Mouse (Mus musculus): ENCODE measurements at regions not wholly inside any gene's neighbourhood (a gene's known extent, or its start where the extent isn't known, plus 50 kb on each side); places are given as distances from the start of the nearest gene placed in this dataset.
"Not testable (repeated sequence)": the region's sequence is repeated elsewhere in the genome, so short reads cannot be mapped to it uniquely, and the experiment has no call there.

GRCm38 (mm10) chr12:11518379-11518778, 62.5 kb downstream of the Rad51ap2 start:
- no peak for DNase-seq

DNA sequence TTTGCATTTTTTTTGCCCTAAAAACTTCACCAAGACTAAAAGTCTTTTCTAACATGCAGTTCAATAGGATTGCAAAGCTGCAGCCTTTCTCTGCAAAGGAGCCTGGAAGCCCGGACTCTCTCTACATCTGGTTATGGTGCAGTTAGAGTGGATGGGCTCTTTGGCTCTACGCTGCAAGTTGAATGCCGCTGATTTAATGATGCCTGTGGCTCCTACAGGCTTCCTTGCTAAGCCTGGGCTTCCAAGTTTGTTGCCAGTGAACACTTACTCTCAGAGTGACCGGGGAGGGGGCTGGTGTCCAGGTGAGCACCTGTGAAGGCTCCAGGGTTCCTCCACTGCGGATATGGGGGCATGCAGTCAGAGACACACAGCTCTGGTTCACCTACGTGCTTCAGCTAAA, 107.0 kb downstream of the Rad51ap2 start:
- DNase-seq, result no peak

DNA sequence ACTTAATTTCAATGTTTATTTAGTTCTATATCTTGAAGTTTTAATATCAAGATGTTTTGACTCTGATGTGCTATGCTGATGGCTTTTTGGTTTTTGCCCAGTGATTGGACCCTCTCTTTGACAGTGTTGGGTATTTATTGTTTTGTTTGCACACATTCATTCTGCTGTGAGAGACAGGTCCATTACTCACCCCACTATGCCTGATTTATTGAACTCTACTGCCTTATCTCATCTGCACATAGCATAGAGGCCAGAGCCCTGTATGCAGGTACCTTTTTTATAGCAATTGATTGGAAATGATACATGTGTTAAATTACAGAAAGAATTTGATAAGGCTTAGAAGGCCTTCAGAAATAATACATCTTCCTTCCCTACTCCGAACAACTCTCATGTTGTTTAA, 114.3 kb downstream of the Rad51ap2 start:
- DNase-seq, result no peak

GRCm38 (mm10) chr12:11603946-11604345, 148.1 kb downstream of the Rad51ap2 start:
- no peak for DNase-seq

DNA sequence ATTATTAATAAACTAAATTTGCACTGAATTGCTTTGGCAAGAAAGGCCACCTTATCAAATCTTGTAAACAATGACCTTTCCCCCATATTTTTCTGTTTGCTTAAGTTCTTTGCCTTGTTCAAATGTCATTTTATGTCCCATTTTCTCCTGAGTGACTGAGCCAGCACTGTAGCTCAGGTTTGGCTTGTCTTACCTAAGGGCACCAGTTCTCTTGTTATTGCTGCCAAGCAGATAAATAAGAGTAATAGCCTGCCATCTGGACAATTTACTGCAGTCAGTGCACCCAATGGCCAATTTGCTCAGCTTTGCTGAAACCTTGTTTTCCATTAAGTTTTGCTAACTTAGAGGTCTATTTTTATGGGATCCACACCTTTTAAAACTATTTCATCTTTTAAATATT, 152.9 kb downstream of the Rad51ap2 start:
- DNase-seq, result peak; percentile 41

- no peak for DNase-seq
Measured at GRCm38 (mm10) chr12:11611656-11612055, 155.8 kb downstream of the Rad51ap2 start.

DNA sequence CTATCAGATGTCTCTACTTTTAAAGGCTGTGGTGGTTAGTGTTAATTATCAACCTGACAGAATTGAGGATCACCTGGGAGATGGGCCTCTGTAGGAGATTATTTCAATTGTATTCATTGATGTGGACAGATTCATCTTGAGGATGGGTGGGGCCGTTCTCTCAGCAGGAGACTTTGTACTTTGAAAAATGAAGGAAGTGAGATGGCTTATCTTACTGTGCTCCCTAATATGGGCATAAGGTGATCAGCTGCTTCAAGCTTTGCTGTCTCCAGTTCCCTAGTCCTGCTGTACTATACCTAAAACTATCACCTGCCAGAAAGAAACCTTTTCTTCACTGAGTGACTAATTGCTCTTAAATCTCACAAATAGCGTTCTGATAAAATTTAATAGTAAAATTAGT, 159.4 kb downstream of the Rad51ap2 start:
- DNase-seq, result no peak

- DNase-seq, result no peak
Measured at GRCm38 (mm10) chr12:11623561-11623960, 167.7 kb downstream of the Rad51ap2 start.

- no peak for DNase-seq
Measured at GRCm38 (mm10) chr12:11630178-11630577, 174.3 kb downstream of the Rad51ap2 start.

DNA sequence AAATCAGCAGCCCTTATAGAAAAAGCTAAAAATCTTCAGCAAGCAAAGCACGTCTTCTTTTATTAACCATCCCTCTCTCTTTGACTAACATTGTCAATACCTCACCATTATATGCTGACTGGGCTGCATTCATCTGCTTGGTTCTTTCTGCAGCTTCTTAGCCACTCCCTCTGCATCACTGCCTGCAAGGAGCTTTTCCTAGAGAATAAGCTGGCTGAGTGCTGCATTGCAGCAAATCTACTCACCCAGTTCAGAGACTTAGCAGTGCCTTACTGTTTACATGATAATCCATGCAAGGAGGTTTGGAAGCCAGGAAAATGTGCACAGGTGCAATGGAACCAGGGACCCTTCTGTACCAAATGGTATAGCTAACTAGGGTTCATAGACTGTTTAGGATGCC, 175.9 kb downstream of the Rad51ap2 start:
- no peak for DNase-seq

DNA sequence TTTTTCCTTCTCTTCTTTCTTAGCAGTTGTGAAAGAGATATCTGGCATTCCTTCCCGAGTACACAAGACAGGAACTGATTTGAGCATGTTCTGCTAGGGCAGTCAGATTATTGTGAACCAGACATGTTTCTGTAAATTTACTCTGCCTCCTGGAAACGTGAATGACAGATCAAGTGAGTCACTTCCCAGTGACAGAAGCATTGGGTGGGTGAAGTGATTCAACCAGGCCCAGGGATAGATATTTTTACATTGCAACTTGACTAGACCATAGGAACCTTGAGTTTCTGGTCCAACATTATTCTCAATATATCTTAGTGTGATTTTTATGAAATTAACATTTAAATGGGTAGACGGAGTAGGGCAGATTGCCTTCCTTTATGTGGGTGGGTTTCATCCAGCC, 217.4 kb downstream of the Rad51ap2 start:
- DNase-seq, result no peak

DNA sequence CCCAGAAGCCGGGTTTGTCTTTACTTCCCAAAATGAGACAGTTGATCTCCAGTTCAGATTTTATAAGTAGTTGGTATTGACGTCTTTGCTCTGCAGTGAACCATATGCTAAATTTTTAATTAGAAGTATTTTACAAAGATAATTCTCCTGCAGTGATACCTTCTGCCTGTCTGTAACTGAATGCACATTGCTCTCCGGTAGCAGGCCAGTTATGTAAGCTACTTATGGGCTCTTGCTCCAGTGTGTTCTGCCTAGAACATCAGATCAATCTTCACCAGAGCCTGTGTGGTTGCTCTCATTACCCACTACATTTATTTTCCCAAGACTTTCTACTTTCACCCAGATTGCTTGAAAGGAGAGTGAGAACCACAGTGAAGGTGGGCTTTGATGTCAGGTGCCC, 238.9 kb downstream of the Rad51ap2 start:
- no peak for DNase-seq

DNA sequence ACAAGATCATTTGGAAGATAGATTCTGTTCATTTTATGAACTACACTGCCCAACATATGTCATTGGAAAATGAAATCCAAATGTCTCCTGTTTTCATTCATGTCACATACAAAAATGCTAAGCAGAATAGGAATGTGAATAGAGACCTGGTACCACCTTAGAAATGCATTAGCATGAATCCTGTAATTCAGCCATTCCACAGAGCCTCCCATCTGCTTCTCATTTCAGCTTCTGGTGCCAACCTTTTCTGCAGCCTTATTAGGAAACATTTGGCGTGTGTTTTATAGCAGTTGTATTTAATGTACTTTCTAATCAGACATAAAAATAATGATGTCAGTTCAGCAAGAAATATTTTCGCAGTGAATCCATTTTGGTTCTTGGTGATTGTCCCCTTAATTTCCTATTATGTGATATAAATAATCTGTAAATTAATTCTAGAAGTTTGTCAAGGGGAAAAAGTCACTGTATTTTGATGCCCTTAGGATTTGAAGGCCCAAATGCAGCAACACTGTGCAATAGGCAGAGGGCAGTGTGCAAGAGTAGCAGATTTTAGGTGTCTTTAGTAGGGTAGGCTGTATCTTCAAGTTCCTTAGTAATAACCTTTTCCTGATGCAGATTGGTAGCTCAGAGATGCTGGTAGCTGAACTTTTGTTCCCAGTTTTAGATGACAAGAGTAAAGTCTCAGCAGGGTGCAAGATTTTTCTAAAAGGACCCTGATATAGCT, 253.2 kb downstream of the Rad51ap2 start:
- DNase-seq, result no peak

- no peak for DNase-seq
Measured at GRCm38 (mm10) chr12:11717633-11718032, 261.8 kb downstream of the Rad51ap2 start.

DNA sequence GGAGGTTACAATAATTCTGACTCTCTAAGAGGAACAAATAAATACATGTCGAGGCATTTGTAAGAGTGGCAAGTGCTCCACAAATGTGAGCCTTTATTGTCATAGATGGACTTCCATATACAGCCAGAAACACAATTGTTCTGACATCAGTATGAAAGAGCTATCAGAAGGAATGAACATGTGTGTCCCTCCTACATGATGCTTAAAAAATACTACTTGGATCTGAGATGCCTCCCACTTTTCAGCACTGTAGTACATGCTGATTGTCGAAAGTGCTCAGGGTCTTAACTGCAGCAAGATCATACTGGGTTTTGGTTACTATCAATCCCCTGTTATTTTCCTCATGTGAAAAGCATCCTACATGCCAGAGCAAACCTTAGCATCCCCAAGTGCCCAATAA, 295.6 kb downstream of the Rad51ap2 start:
- DNase-seq, result no peak

DNA sequence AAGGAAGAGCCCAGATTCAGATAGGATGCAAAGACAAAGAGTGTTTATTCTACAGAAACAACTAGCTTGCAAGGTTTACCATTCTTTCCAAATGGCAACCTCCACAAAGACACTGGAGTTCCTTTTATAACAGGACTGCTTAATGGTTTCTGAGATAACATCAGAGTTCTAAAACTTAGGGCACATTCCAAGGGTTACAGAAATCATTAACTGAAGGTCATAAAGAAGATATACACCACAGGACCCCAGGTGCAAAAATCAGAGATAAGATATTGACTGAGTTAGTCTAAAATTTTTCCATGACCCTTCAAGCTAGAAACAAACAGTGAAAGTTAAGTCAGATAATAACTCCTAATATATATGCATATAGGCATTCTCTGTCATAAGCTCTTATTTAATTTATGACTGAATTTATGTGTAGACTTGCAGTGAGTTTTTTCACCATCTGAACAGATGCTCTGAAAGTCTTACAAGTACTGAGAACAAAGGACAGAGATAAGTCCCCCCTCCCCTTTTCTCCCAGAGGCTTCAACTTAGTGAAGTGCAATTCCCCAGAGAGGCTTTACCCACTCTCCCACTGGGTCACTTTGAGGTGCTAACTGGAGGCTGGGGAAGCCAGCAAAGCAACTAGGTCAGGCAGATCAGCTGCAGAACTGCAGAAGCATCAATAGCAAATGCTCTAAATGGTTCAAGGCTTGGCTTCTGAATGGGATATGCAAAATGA, 298.5 kb downstream of the Rad51ap2 start:
- no peak for DNase-seq

GRCm38 (mm10) chr12:11802326-11802725, 346.4 kb downstream of the Rad51ap2 start:
- no peak for DNase-seq

DNA sequence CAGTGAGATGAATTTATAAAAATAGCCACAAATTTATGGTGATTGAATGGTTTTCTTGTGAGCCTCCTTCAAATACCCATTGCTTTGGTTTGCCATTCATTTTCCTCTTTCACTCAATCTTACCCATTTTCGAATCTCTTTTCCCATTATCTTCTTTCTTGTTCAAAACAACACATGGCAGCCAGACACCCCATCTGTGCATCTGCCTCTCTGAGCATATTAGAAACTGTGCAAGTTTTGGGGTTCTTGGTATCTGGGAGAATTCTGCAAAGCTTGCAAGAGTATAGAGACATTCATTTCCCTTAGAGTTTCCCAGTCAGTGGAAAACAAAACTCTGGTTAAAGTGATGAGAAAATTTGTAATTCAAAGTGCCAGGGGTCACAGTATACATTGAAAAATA, 347.3 kb downstream of the Rad51ap2 start:
- DNase-seq, result no peak

DNA sequence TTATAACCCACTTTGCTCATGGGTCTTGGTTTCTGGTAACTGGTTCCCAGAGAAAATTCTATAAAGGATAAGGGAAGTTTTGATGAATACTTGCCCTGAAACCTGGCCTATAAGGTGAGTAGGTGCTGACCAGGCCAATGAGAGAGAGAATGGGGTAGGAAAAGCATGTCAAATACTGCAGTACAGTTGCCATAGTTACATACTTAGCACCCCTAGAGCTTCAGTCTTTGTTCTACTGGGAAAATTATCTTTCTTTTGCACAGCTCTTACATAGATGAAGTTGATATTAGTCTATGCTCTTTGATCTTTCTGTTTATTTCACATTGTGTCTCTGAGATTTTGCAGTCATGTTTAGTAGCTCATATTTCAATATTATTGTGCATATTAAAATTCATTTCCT, 373.8 kb downstream of the Rad51ap2 start:
- DNase-seq, result no peak

DNA sequence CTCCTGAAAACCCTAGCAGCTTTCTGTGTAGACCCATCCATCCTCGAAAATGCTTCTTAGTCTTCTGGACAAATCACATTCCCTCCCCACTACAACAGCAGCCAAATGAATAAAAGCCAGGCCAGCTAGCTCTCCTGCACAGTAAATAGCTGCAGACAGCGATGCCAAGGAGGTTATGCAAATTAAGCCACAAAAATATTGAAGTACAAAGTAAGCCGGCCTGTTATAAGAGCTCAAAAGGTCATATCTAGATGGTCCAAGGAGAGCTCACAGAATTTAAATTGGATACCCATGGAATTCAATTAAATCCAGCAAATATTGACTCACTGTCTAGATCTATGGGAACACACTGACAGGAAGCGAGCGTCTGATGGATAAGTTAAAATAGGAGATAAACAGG, 375.4 kb downstream of the Rad51ap2 start:
- DNase-seq, result no peak

DNA sequence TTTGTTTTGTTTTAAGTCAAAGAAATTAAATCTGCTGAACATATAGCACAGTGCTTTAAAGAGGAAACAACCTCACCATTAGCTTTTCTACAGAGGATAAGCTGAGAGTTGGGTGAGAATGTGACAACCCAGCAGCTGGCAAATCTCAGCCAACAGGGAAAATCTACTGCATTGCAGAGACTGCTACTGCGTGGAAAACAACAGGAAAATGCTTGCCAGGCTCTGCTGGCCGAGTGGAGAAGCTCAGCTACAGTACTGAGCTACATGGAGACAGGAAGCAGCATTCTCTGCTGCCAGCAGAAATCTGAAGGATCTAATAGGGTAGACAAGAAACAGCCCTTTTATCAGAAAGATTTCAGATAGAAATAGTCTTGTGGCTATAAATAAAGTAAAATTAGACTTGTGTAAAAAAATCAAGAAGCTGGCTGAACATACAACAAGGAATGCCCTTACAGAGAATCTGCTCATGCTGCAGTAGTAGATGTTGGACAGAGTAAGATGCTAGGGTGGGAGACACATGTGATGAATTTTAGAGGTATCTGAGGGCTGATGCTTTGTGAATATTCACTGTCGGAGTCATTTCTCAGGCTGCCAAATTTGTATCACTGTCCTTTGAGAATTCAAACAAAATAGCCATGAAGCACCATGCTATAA, 382.1 kb downstream of the Rad51ap2 start:
- no peak for DNase-seq

DNA sequence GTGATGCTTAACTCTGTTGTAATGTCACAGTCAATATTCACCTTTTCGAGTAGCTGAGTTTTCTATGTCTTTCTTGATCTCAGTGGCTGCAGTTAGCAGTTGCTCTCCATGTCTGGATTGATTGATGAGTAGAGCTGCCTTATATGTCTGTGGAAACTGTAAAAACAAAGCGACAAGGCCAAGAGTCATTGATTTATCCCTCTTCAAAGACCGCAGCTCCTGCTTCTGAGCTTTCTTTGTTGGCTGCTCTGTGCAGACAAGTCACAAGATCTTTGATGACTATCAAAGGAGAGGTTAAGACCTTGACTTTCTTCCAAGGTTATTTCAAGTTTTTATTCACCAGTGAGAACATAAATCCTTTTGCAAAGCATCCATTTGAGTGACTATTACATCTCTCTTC, 395.2 kb downstream of the Rad51ap2 start:
- no peak for DNase-seq

DNA sequence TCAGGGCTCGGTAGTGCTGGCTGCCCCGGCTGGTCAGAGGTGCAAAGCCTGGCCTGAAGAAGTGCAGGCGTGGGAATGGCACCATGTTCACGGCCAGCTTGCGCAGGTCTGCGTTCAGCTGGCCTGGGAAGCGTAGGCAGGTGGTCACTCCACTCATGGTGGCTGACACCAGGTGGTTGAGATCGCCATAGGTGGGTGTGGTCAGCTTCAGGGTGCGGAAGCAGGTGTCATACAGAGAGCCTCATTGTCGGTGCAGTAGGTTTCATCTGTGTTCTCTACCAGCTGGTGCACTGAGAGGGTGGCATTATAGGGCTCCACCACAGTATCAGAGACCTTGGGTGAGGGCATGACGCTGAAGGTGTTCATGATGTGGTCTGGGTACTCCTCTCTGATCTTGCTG, 380.1 kb upstream of the Fam49a start:
- DNase-seq, result not testable (repeated sequence)

DNA sequence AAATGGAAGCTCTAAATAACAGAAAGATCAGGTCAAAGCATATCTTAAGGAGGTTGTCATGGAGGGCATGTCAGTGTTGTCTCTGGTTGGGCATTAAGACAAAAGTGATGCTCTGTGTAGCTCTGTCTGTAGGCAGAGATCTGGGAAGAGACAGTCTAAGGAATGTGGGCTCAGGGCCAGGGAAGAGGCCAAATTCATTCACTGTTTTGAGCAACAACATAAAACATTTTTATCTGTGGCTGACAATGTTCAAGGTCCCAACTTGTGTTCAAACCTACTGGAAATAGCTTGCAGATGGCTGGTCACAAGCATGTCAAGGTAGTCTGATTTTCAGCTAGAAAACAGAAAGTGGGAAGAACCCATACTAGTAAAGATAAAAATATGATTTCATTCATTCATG, 374.6 kb upstream of the Fam49a start:
- DNase-seq, result no peak
